In the genomic region with DNA sequence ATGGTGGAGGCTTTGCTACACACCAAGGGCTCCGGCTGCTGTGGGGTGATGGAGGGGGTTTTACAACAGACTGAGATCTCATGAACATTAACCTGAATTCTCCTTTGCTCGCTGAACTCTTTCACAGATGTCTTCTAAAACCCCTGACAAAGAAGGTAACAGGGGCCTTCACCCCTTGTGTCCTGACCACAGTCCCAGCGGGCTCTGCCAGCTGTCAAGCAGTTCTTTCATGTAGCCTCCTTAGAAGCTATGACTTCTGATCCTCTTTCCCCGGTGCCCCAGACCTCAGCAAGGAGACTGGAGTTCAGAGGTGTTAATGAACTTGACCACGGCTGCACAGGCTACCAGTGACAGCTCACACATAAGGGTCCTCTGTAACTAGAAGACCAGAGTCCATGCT, we compare ENCODE assay signal across 22 mouse cellular contexts.
A peak's percentile ranks its signal among the peaks of the same experiment; 100 is the strongest.
DNase-seq lines count a peak whose midpoint lies in the region; ATAC-seq lines count a peak whose summit lies in the region.
"Had no signal": no experiment of that assay in that cellular context is flagged by ENCODE, and none has a peak within 500 bp of the region (broad histone marks: within the 10 kb centered on the region; RNA-seq: fewer than 3 reads in every experiment).

No protein-coding gene starts in this region.

- ATAC-seq in heart, embryonic 16.5 days (replicated peaks; ENCODE audit: extremely low read depth, insufficient read depth, low FRiP score) = peak; percentile 41; the same call in 1 of the 2 replicates
- no peak for ATAC-seq in heart, embryonic 11.5 days (replicated peaks; ENCODE audit: insufficient number of reproducible peaks, low FRiP score, low TSS enrichment)
- ATAC-seq: activated CD4-positive, CD25-positive, alpha-beta regulatory T cell, adult 4 months; CD4-positive, CD25-positive, alpha-beta regulatory T cell, adult 4 months; Patski had no signal

- peak; percentile 84 for DNase-seq in heart, adult 11 months
- no peak for DNase-seq in heart, postnatal 4 days
- DNase-seq in thymus, postnatal 0 days (ENCODE audit: low spot score) = peak; percentile 52
- no peak for DNase-seq in thymus, postnatal 10 days (ENCODE audit: low spot score in 2 of 2)
- DNase-seq in thymus, postnatal 4 days = peak; percentile 15
- DNase-seq in thymus, postnatal 36 days = no peak
- DNase-seq: adrenal gland, adult 2 months; adrenal gland, adult 8-10 months; adrenal gland, postnatal 10 days; adrenal gland, postnatal 14 days; adrenal gland, postnatal 25 days; adrenal gland, postnatal 36 days; B cell, adult 2 months; cerebellum, adult 11 months; cerebellum, adult 11-12 months had no signal

- no peaks in the 10 kb centered on the region for H3K4me1 ChIP-seq in heart, embryonic 16.5 days (ENCODE audit: control insufficient read depth, insufficient read depth, low read length)
- no peaks in the 10 kb centered on the region for H3K4me1 ChIP-seq in heart, embryonic 11.5 days (ENCODE audit: control insufficient read depth, insufficient read depth, low read length)

- no peak overlapping the region for H3K9ac ChIP-seq in heart, embryonic 16.5 days (ENCODE audit: low read length)
- no peak overlapping the region for H3K9ac ChIP-seq in heart, embryonic 11.5 days (ENCODE audit: low read depth, low read length)

- peaks cover 10% of the 10 kb centered on the region for H3K9me3 ChIP-seq in heart, embryonic 16.5 days (replicated peaks; ENCODE audit: control insufficient read depth, low read length)
- H3K9me3 ChIP-seq in heart, embryonic 11.5 days (replicated peaks; ENCODE audit: control insufficient read depth, low read length) = peaks cover 6% of the 10 kb centered on the region; the same call in 1 of the 2 replicates

- H3K4me3 ChIP-seq in heart, embryonic 16.5 days (ENCODE audit: low read length) = no peak overlapping the region
- H3K4me3 ChIP-seq in heart, embryonic 11.5 days (ENCODE audit: low read depth, low read length) = no peak overlapping the region

- H3K4me2 ChIP-seq in heart, embryonic 16.5 days (ENCODE audit: low read depth, low read length) = no peak overlapping the region
- no peak overlapping the region for H3K4me2 ChIP-seq in heart, embryonic 11.5 days

- H3K27ac ChIP-seq in heart, embryonic 16.5 days (ENCODE audit: low read length) = no peak overlapping the region
- H3K27ac ChIP-seq in heart, embryonic 11.5 days (ENCODE audit: low read depth, low read length) = no peak overlapping the region

- 76% methylated on average over 5 of the region's 5 CpGs for WGBS in heart, embryonic 16.5 days
- WGBS in heart, embryonic 11.5 days (ENCODE audit: insufficient replicate concordance) = 76% methylated on average over 5 of the region's 5 CpGs

- peaks cover 8% of the 10 kb centered on the region for H3K36me3 ChIP-seq in heart, embryonic 16.5 days (ENCODE audit: control insufficient read depth, insufficient read depth)
- H3K36me3 ChIP-seq in heart, embryonic 11.5 days (ENCODE audit: control insufficient read depth, insufficient read depth, low read length) = peaks cover 8% of the 10 kb centered on the region; the same call in 1 of the 2 replicates
- H3K36me3 ChIP-seq: G1E had no signal

- no peaks in the 10 kb centered on the region for H3K27me3 ChIP-seq in heart, embryonic 16.5 days (ENCODE audit: control insufficient read depth, insufficient read depth, low read length)
- H3K27me3 ChIP-seq in heart, embryonic 11.5 days (ENCODE audit: control insufficient read depth, insufficient read depth, low read length) = no peaks in the 10 kb centered on the region
- H3K27me3 ChIP-seq: CH12.LX, Patski had no signal

Comparison
In these comparisons a context has a peak if more than half of its experiments do, and no peak if none do; other contexts are left out.
1. DNase-seq: peak in heart, adult 11 months (single experiment), thymus, postnatal 0 days (single experiment) and thymus, postnatal 4 days (single experiment); none in heart, postnatal 4 days (single experiment), thymus, postnatal 10 days (0 of 2) and thymus, postnatal 36 days (0 of 2).